Mouse (Mus musculus) neural tube, embryonic 13.5 days (tissue): Measurements from ENCODE around the gene Ntn1. TPM values are rescaled to one million over a fixed set of nuclear protein-coding genes. Genes with fewer than 3 reads are reported as not detected.

Experiments used
- ATAC-seq: fragments of 200-750 bp; cut with Nextera tagmentation; 2 replicates; pipeline ENCODE4 v1.8.0; 2017; ENCODE audit warnings: low read depth, mild to moderate bottlenecking, moderate TSS enrichment, moderate library complexity
- H3K27ac ChIP-seq: fragments of 300-500 bp; sonication (generic); replicated peaks from 2 replicates; pipeline ENCODE4 v1.5.1; 2015; ENCODE audit warnings: moderate library complexity, mild to moderate bottlenecking, inconsistent platforms
- H3K27me3 ChIP-seq: fragments of 300-500 bp; sonication (generic); 2 replicates; pipeline ENCODE4 v1.6.1; 2015; ENCODE audit warnings: mild to moderate bottlenecking, inconsistent platforms
- H3K36me3 ChIP-seq: fragments of 300-500 bp; sonication (generic); 2 replicates; pipeline ENCODE4 v1.6.1; 2015; ENCODE audit warnings: mild to moderate bottlenecking, inconsistent platforms
- H3K4me1 ChIP-seq: fragments of 300-500 bp; sonication (generic); replicated peaks from 2 replicates; pipeline ENCODE4 v1.6.1; 2015; ENCODE audit warnings: inconsistent platforms
- H3K4me2 ChIP-seq: fragments of 300-500 bp; sonication (generic); 2 replicates; pipeline ENCODE4 v1.6.1; 2015; ENCODE audit warnings: inconsistent platforms, mild to moderate bottlenecking, moderate library complexity
- H3K4me3 ChIP-seq: fragments of 300-500 bp; sonication (generic); 2 replicates; pipeline ENCODE4 v1.5.1; 2015; ENCODE audit warnings: mild to moderate bottlenecking, inconsistent platforms
- H3K9ac ChIP-seq: fragments of 300-500 bp; sonication (generic); 2 replicates; pipeline ENCODE4 v1.6.1; 2015; ENCODE audit warnings: moderate library complexity, mild to moderate bottlenecking, inconsistent platforms
- H3K9me3 ChIP-seq: fragments of 300-500 bp; sonication (generic); 2 replicates; pipeline ENCODE4 v1.6.1; 2016; ENCODE audit warnings: inconsistent platforms
- WGBS: fragments of 180-500 bp; shearing (Covaris S2); methylation state at CpG from one replicate; pipeline ENCODE4 v1.1.7; 2015; 5-methylcytosine and 5-hydroxymethylcytosine counted together
- polyA plus RNA-seq: library from polyadenylated mRNA; unstranded; fragments of >200 nt; fragmentation: Nextera tagmentation; extraction: Ambion mirVana; gene quantifications from 2 replicates; pipeline ENCODE4 v1.2.1, GENCODE M21; 2015

The Ntn1 gene
- polyA plus RNA-seq, 1 experiment from 2014 or later, result 35.3 TPM

GRCm38 (mm10) chr11:68373105-68373504 lies 27.5 kb downstream of the Ntn1 start:
- H3K9ac ChIP-seq, result no peak overlapping the region
- H3K9me3 ChIP-seq, result no peaks in the 10 kb centered on the region
- no peak for ATAC-seq
- H3K36me3 ChIP-seq, result no peaks in the 10 kb centered on the region
- no peak overlapping the region for H3K27ac ChIP-seq
- H3K27me3 ChIP-seq, result peaks cover 21% of the 10 kb centered on the region
- no peak overlapping the region for H3K4me3 ChIP-seq
- WGBS, result 58% methylated on average over 10 of the region's 10 CpGs
- H3K4me1 ChIP-seq, result peaks cover 27% of the 10 kb centered on the region
- H3K4me2 ChIP-seq, result no peak overlapping the region

GRCm38 (mm10) chr11:68371609-68372008 lies 29.0 kb downstream of the Ntn1 start:
- ATAC-seq, result no peak
- Histone ChIP-seq H3K9ac (no peak overlapping the region; the same call in 1 of the 2 replicates), H3K9me3 (no peaks in the 10 kb centered on the region), H3K4me1 (peaks cover 20% of the 10 kb centered on the region), H3K4me3 (no peak overlapping the region), H3K36me3 (no peaks in the 10 kb centered on the region), H3K4me2 (no peak overlapping the region), H3K27me3 (peaks cover 12% of the 10 kb centered on the region; the same call in 1 of the 2 replicates), H3K27ac (no peak overlapping the region)
- whole genome bisulfite sequencing, result 63% methylated on average over 11 of the region's 11 CpGs

GRCm38 (mm10) chr11:68356901-68357300 lies 43.7 kb downstream of the Ntn1 start:
- WGBS, result 82% methylated on average over 8 of the region's 8 CpGs
- Histone ChIP-seq H3K9ac (no peak overlapping the region), H3K4me3 (no peak overlapping the region), H3K4me2 (no peak overlapping the region), H3K36me3 (no peaks in the 10 kb centered on the region), H3K27me3 (no peaks in the 10 kb centered on the region), H3K27ac (no peak overlapping the region), H3K4me1 (peaks cover 5% of the 10 kb centered on the region), H3K9me3 (no peaks in the 10 kb centered on the region)
- ATAC-seq, result no peak

- Histone ChIP-seq H3K4me1 (peaks cover 8% of the 10 kb centered on the region), H3K36me3 (no peaks in the 10 kb centered on the region), H3K9ac (no peak overlapping the region), H3K27ac (no peak overlapping the region), H3K27me3 (no peaks in the 10 kb centered on the region), H3K4me2 (no peak overlapping the region), H3K9me3 (no peaks in the 10 kb centered on the region), H3K4me3 (no peak overlapping the region)
- no peak for ATAC-seq
- WGBS, result 59% methylated on average over 8 of the region's 8 CpGs
These were observed 45.1 kb downstream of the Ntn1 start for GRCm38 (mm10) chr11:68355561-68355960.

- WGBS, result 66% methylated on average over 3 of the region's 3 CpGs
- no peak for ATAC-seq
- Histone ChIP-seq H3K27me3 (no peaks in the 10 kb centered on the region), H3K36me3 (no peaks in the 10 kb centered on the region), H3K4me2 (no peak overlapping the region), H3K27ac (no peak overlapping the region), H3K4me3 (no peak overlapping the region), H3K9ac (no peak overlapping the region), H3K4me1 (peaks cover 8% of the 10 kb centered on the region), H3K9me3 (0 out of 2 replicates have a peak, but pooled peaks cover 3% of the 10 kb centered on the region)
These were observed 45.8 kb downstream of the Ntn1 start for GRCm38 (mm10) chr11:68354848-68355247.

GRCm38 (mm10) chr11:68352236-68352635 lies 48.4 kb downstream of the Ntn1 start:
- ATAC-seq, result no peak
- WGBS, result 44% methylated on average over 6 of the region's 6 CpGs
- Histone ChIP-seq H3K4me2 (no peak overlapping the region), H3K36me3 (no peaks in the 10 kb centered on the region), H3K4me1 (peaks cover 8% of the 10 kb centered on the region), H3K9ac (no peak overlapping the region), H3K27me3 (no peaks in the 10 kb centered on the region), H3K27ac (no peak overlapping the region), H3K4me3 (no peak overlapping the region), H3K9me3 (0 out of 2 replicates have a peak, but pooled peaks cover 9% of the 10 kb centered on the region)

GRCm38 (mm10) chr11:68348851-68349250 lies 51.8 kb downstream of the Ntn1 start:
- Histone ChIP-seq H3K27me3 (no peaks in the 10 kb centered on the region), H3K4me2 (no peak overlapping the region), H3K36me3 (no peaks in the 10 kb centered on the region), H3K4me3 (no peak overlapping the region), H3K9me3 (0 out of 2 replicates have a peak, but pooled peaks cover 9% of the 10 kb centered on the region), H3K4me1 (peaks cover 8% of the 10 kb centered on the region; the same call in 1 of the 2 replicates), H3K27ac (no peak overlapping the region), H3K9ac (no peak overlapping the region)
- no peak for ATAC-seq
- WGBS, result 76% methylated on average over 12 of the region's 12 CpGs

GRCm38 (mm10) chr11:68348083-68348482 lies 52.5 kb downstream of the Ntn1 start:
- no peak overlapping the region for H3K9ac ChIP-seq
- no peak overlapping the region for H3K27ac ChIP-seq

GRCm38 (mm10) chr11:68347508-68347907 lies 53.1 kb downstream of the Ntn1 start:
- Histone ChIP-seq H3K4me3 (no peak overlapping the region), H3K27me3 (no peaks in the 10 kb centered on the region), H3K36me3 (no peaks in the 10 kb centered on the region), H3K4me1 (peaks cover 8% of the 10 kb centered on the region; the same call in 1 of the 2 replicates), H3K9me3 (0 out of 2 replicates have a peak, but pooled peaks cover 9% of the 10 kb centered on the region), H3K27ac (no peak overlapping the region), H3K9ac (no peak overlapping the region), H3K4me2 (no peak overlapping the region)
- no peak for ATAC-seq
- WGBS, result 85% methylated on average over 5 of the region's 5 CpGs

More at GRCm38 (mm10) chr11:68348083-68348482, 52.5 kb downstream of the Ntn1 start:
- Histone ChIP-seq H3K4me3 (no peak overlapping the region), H3K4me1 (peaks cover 8% of the 10 kb centered on the region; the same call in 1 of the 2 replicates), H3K27me3 (no peaks in the 10 kb centered on the region), H3K9me3 (0 out of 2 replicates have a peak, but pooled peaks cover 9% of the 10 kb centered on the region), H3K4me2 (no peak overlapping the region), H3K36me3 (no peaks in the 10 kb centered on the region)
- no peak for ATAC-seq
- 46% methylated on average over 6 of the region's 6 CpGs for WGBS

- no peak overlapping the region for H3K4me3 ChIP-seq
- 96% methylated on average over 5 of the region's 5 CpGs for WGBS
These were observed 54.5 kb downstream of the Ntn1 start for GRCm38 (mm10) chr11:68346099-68346498.

GRCm38 (mm10) chr11:68344221-68344620 lies 56.4 kb downstream of the Ntn1 start:
- no peaks in the 10 kb centered on the region for H3K9me3 ChIP-seq
- H3K36me3 ChIP-seq, result no peaks in the 10 kb centered on the region
- H3K4me1 ChIP-seq, result peaks cover 18% of the 10 kb centered on the region
- H3K4me2 ChIP-seq, result no peak overlapping the region
- 75% methylated on average over 9 of the region's 9 CpGs for WGBS
- no peak overlapping the region for H3K4me3 ChIP-seq
- no peak for ATAC-seq
- no peak overlapping the region for H3K27ac ChIP-seq
- no peaks in the 10 kb centered on the region for H3K27me3 ChIP-seq
- no peak overlapping the region for H3K9ac ChIP-seq

More at GRCm38 (mm10) chr11:68346099-68346498, 54.5 kb downstream of the Ntn1 start:
- no peak overlapping the region for H3K9ac ChIP-seq
- no peaks in the 10 kb centered on the region for H3K27me3 ChIP-seq
- ATAC-seq, result no peak
- H3K4me1 ChIP-seq, result peaks cover 14% of the 10 kb centered on the region
- H3K27ac ChIP-seq, result no peak overlapping the region
- 0 out of 2 replicates have a peak, but pooled peaks cover 9% of the 10 kb centered on the region for H3K9me3 ChIP-seq
- no peak overlapping the region for H3K4me2 ChIP-seq
- no peaks in the 10 kb centered on the region for H3K36me3 ChIP-seq

- no peak for ATAC-seq
- Histone ChIP-seq H3K4me1 (peaks cover 18% of the 10 kb centered on the region), H3K27ac (no peak overlapping the region), H3K36me3 (no peaks in the 10 kb centered on the region), H3K4me3 (no peak overlapping the region), H3K9ac (no peak overlapping the region), H3K4me2 (no peak overlapping the region), H3K27me3 (no peaks in the 10 kb centered on the region), H3K9me3 (no peaks in the 10 kb centered on the region)
- WGBS, result 90% methylated on average over 5 of the region's 5 CpGs
These were observed 57.9 kb downstream of the Ntn1 start for GRCm38 (mm10) chr11:68342761-68343160.

GRCm38 (mm10) chr11:68342003-68342400 lies 58.6 kb downstream of the Ntn1 start:
- no peak overlapping the region for H3K4me2 ChIP-seq
- no peak for ATAC-seq
- WGBS, result 69% methylated on average over 5 of the region's 5 CpGs

More at GRCm38 (mm10) chr11:68342003-68342400, 58.6 kb downstream of the Ntn1 start:
- H3K27me3 ChIP-seq, result no peaks in the 10 kb centered on the region
- H3K9me3 ChIP-seq, result no peaks in the 10 kb centered on the region
- peaks cover 18% of the 10 kb centered on the region for H3K4me1 ChIP-seq
- no peak overlapping the region for H3K9ac ChIP-seq
- no peak overlapping the region for H3K27ac ChIP-seq
- no peak overlapping the region for H3K4me3 ChIP-seq
- H3K36me3 ChIP-seq, result no peaks in the 10 kb centered on the region
